Mouse (Mus musculus): Measurements from ENCODE around the gene Slc35f2. TPM values are rescaled to one million over a fixed set of nuclear protein-coding genes. Genes with fewer than 3 reads are reported as not detected.

The Slc35f2 gene
- total RNA-seq, 1 experiment from 2014 or later: 0.57 TPM

- ATAC-seq (replicated peaks; ENCODE audit: insufficient number of reproducible peaks, low FRiP score, low TSS enrichment, poor library complexity, severe bottlenecking): no peak
Measured at GRCm38 (mm10) chr9:53813418-53813817, 42.1 kb downstream of the Slc35f2 start.

GRCm38 (mm10) chr9:53818760-53819159 lies 47.4 kb downstream of the Slc35f2 start:
- ATAC-seq (replicated peaks; ENCODE audit: insufficient number of reproducible peaks, low FRiP score, low TSS enrichment, poor library complexity, severe bottlenecking): no peak

GRCm38 (mm10) chr9:53825318-53825717 lies 54.0 kb downstream of the Slc35f2 start:
- ATAC-seq (replicated peaks; ENCODE audit: insufficient number of reproducible peaks, low FRiP score, low TSS enrichment, poor library complexity, severe bottlenecking): no peak

- ATAC-seq (replicated peaks; ENCODE audit: insufficient number of reproducible peaks, low FRiP score, low TSS enrichment, poor library complexity, severe bottlenecking): no peak
Measured at GRCm38 (mm10) chr9:53829081-53829865, 57.9 kb downstream of the Slc35f2 start.

GRCm38 (mm10) chr9:53829866-53830209 lies 58.5 kb downstream of the Slc35f2 start:
- ATAC-seq (replicated peaks; ENCODE audit: insufficient number of reproducible peaks, low FRiP score, low TSS enrichment, poor library complexity, severe bottlenecking): no peak

DNA sequence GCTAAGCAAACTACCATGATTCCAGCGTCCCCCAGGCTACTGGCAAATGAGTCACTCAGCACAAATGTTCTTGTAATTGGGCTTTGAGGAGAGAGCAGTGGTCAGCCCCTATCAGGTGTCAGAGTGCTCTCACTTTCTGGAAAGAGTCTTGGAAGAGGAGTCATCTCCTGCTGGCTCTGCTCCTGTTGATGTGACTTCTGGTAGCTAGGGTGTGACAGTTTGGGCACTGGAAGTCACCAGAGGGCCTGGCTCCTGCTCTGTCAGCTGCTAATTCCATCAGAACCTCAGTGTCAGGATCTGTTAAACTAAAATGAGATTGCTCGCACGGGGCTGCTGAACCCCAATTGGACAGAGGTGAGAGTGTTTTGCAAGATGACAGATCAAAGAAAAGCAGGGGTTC lies 63.7 kb downstream of the Slc35f2 start:
- no peak for ATAC-seq (replicated peaks; ENCODE audit: insufficient number of reproducible peaks, low FRiP score, low TSS enrichment, poor library complexity, severe bottlenecking)

DNA sequence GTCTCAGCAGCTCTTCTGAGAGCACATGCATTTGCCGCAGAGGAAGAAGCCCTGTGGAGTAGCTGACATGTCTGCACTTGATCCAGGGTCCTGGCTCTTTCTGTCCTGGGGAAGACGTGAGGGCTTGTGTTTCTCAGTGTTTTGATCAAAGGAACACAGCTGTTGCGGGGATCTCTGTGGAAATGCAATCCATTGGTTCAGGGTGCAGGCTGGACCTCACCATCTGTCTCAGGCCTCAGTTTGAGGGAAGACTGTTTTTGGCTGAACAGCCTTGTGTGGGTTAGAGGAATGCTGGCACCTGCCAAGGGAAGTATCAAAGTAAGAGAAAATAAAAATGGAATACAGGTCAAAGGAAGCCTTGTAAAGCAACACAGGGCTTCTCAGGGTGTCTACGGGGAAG lies 64.6 kb downstream of the Slc35f2 start:
- ATAC-seq (replicated peaks; ENCODE audit: insufficient number of reproducible peaks, low FRiP score, low TSS enrichment, poor library complexity, severe bottlenecking): no peak

DNA sequence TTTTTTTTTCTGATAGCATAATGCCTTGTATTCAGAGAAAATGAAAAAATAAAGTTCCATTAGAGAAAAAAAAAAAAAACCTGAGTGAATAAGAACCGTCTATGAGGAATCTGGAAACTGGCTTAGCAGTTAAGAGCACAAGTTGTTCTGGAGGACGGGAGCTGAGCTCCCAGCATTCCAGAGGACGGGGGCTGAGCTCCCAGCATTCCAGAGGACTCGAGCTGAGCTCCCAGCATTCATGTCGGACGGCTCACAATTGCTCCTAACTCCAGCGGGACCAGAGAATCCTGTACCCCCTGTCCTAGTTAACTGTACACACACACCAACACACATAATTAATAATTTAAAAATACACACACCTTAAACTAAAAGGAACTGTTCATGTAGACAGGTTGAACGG lies 67.5 kb downstream of the Slc35f2 start:
- ATAC-seq (replicated peaks; ENCODE audit: insufficient number of reproducible peaks, low FRiP score, low TSS enrichment, poor library complexity, severe bottlenecking): no peak

- no peak for ATAC-seq (replicated peaks; ENCODE audit: insufficient number of reproducible peaks, low FRiP score, low TSS enrichment, poor library complexity, severe bottlenecking)
Measured at GRCm38 (mm10) chr9:53848548-53848947, 77.2 kb downstream of the Slc35f2 start.

- no peak for ATAC-seq (replicated peaks; ENCODE audit: insufficient number of reproducible peaks, low FRiP score, low TSS enrichment, poor library complexity, severe bottlenecking)
Measured at GRCm38 (mm10) chr9:53849864-53850263, 78.5 kb downstream of the Slc35f2 start, which contains the start of gene Sln. Gene Sln, plus strand, starts transcription at chr9:53850164.

DNA sequence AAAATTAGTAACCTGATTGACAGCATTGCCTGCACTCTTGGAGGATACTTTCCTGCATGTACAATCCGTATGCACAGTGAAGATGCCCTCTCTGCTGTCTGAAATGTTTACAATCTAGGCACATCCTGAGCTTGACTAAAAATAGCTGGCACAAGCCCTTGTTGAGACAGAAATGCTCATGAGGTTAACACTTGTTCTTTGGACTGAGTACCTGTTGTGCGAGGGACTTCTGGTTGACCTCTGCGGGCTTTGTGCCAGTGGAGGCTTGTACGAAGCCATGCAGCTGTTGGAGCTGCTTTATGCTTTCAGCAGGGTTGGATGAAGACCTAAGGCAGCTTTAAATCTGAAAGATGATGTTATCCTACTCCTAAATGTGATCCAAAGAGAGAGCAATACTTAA lies 80.8 kb downstream of the Slc35f2 start:
- ATAC-seq (replicated peaks; ENCODE audit: insufficient number of reproducible peaks, low FRiP score, low TSS enrichment, poor library complexity, severe bottlenecking): no peak

DNA sequence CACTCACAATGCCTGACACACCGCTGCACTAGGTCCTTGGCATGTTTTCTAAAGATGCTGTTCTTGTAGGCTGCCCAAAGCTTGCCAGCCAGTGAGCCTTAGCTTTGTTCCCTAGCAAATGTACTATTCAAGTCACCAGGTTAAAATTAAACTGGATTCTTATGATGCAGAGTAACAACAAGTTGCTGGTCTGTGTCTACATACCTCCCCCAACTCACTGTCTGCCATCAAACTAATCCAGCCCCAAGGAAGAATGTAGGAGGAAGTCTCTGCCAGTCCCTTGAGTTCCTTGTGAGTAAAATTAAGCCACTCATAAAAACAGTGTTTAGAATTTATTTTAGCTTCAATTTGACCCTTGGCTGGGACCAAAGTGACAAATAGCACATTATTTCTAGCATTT lies 82.3 kb downstream of the Slc35f2 start:
- no peak for ATAC-seq (replicated peaks; ENCODE audit: insufficient number of reproducible peaks, low FRiP score, low TSS enrichment, poor library complexity, severe bottlenecking)

GRCm38 (mm10) chr9:53854525-53854924 lies 83.2 kb downstream of the Slc35f2 start:
- no peak for ATAC-seq (replicated peaks; ENCODE audit: insufficient number of reproducible peaks, low FRiP score, low TSS enrichment, poor library complexity, severe bottlenecking)

DNA sequence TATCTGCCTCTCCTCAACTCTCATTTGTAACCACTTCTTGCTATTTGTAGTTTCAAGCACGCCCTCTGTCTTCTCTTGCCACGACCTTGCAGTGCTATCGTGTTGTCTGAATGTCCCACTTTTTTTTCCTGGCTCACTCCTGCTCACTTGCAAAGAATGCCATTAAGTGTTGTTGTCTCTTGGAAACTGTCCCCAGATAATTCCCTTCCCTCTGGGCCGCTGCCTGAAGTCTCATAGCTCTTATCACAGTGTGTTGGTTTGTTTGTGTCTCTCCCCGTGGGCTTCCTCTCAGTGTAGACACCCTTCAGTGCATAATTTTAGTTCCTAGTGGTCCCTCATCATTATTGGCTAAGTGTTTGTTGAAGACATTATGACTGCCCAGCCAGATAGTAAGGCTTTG lies 86.5 kb downstream of the Slc35f2 start:
- ATAC-seq (replicated peaks; ENCODE audit: insufficient number of reproducible peaks, low FRiP score, low TSS enrichment, poor library complexity, severe bottlenecking): no peak

Other genes with a start within 250 kb of the Slc35f2 start
- 21.4 to 53.1 TPM (median 22.3 TPM) in 3 replicates for gene Atm, start 234.8 kb upstream of the Slc35f2 start, total RNA-seq (2017)
- 14.0 to 16.8 TPM (median 15.1 TPM) in 3 replicates for gene Npat, start 234.5 kb upstream of the Slc35f2 start, total RNA-seq (2017)
- gene Acat1, start 161.2 kb upstream of the Slc35f2 start, total RNA-seq (2017): 21.0 to 31.0 TPM (median 28.5 TPM) in 3 replicates
- 42.6 to 51.6 TPM (median 49.2 TPM) in 3 replicates for gene Cul5, start 101.5 kb upstream of the Slc35f2 start, total RNA-seq (2017)
- 5.1 to 9.4 TPM (median 8.1 TPM) in 3 replicates for gene Rab39, start 65.3 kb upstream of the Slc35f2 start, total RNA-seq (2017)
- not detected in 3 replicates for gene Sln, start 78.6 kb downstream of the Slc35f2 start, total RNA-seq (2017)
- gene Elmod1, start 203.8 kb downstream of the Slc35f2 start, total RNA-seq (2017): not detected in 3 replicates